Mouse (Mus musculus) lung, postnatal 0 days (tissue): ENCODE measurements around the gene Prdx1. TPM values are rescaled to one million over a fixed set of nuclear protein-coding genes. Genes with fewer than 3 reads are reported as not detected.

ENCODE experiments used
- ATAC-seq: fragments of 200-750 bp; cut with Nextera tagmentation; 2 replicates; pipeline ENCODE4 v1.8.0; 2017; ENCODE audit warnings: moderate library complexity
- DNase-seq: peaks from one replicate; pipeline ENCODE4 v3.0.0-alpha.2; 2016; ENCODE audit warnings: low spot score
- H3K27ac ChIP-seq: fragments of 300-500 bp; sonication (generic); 2 replicates; pipeline ENCODE4 v1.5.1; 2014; ENCODE audit warnings: antibody characterized with exemption, mild to moderate bottlenecking, low read length, mixed read lengths
- H3K27me3 ChIP-seq: fragments of 300-500 bp; sonication (generic); replicated peaks from 2 replicates; pipeline ENCODE4 v1.6.1; 2014; ENCODE audit warnings: low read length, mixed read lengths; ENCODE audit not compliant: insufficient read depth
- H3K36me3 ChIP-seq: fragments of 300-500 bp; sonication (generic); 2 replicates; pipeline ENCODE4 v1.6.1; 2014; ENCODE audit warnings: low read length, mixed read lengths; ENCODE audit not compliant: insufficient read depth
- H3K4me1 ChIP-seq: fragments of 300-500 bp; sonication (generic); 2 replicates; pipeline ENCODE4 v1.6.1; 2014; ENCODE audit warnings: antibody characterized with exemption, low read depth, low read length, mixed read lengths; ENCODE audit not compliant: insufficient read depth
- H3K4me2 ChIP-seq: fragments of 300-500 bp; sonication (generic); replicated peaks from 2 replicates; pipeline ENCODE4 v1.6.1; 2014; ENCODE audit warnings: low read depth, mild to moderate bottlenecking, low read length, moderate library complexity, mixed read lengths
- H3K4me3 ChIP-seq: fragments of 300-500 bp; sonication (generic); 2 replicates; pipeline ENCODE4 v1.5.1; 2014; ENCODE audit warnings: low read depth, low read length
- H3K9ac ChIP-seq: fragments of 300-500 bp; sonication (generic); replicated peaks from 2 replicates; pipeline ENCODE4 v1.6.1; 2014; ENCODE audit warnings: low read depth, mild to moderate bottlenecking
- H3K9me3 ChIP-seq: fragments of 300-500 bp; sonication (generic); 2 replicates; pipeline ENCODE4 v1.6.1; 2016; ENCODE audit warnings: low read length, mixed read lengths
- CTCF ChIP-seq: IDR thresholded peaks from 2 replicates; pipeline ENCODE4 v1.5.1; 2016; ENCODE audit warnings: antibody characterized with exemption, mild to moderate bottlenecking
- EP300 ChIP-seq: IDR thresholded peaks from 2 replicates; pipeline ENCODE4 v1.6.1; 2016; ENCODE audit warnings: antibody characterized with exemption, mild to moderate bottlenecking, control low read depth
- WGBS: fragments of 180-500 bp; shearing (Covaris S2); extraction: QIAGEN DNeasy Blood & Tissue Kit; methylation state at CpG from one replicate; pipeline ENCODE4 v1.1.7; 2014; 5-methylcytosine and 5-hydroxymethylcytosine counted together
- polyA plus RNA-seq: library from polyadenylated mRNA; unstranded; fragments of >200 nt; fragmentation: Nextera tagmentation; extraction: Ambion mirVana; gene quantifications from 2 replicates; pipeline ENCODE4 v1.2.1, GENCODE M21; 2015

The Prdx1 gene
- polyA plus RNA-seq, 1 experiment from 2014 or later, result 1,091 TPM

- Histone ChIP-seq H3K9ac (no peak overlapping the region), H3K4me2 (no peak overlapping the region), H3K4me3 (no peak overlapping the region), H3K4me1 (no peaks in the 10 kb centered on the region), H3K36me3 (peaks cover 19% of the 10 kb centered on the region; the same call in 1 of the 2 replicates), H3K27ac (no peak overlapping the region), H3K9me3 (no peaks in the 10 kb centered on the region), H3K27me3 (no peaks in the 10 kb centered on the region)
- no peak for TF ChIP-seq EP300
- TF ChIP-seq CTCF, result no peak
- DNase-seq (no peak), ATAC-seq (no peak)
- WGBS, result 68% methylated on average over 2 of the region's 2 CpGs
Measured at GRCm38 (mm10) chr4:116698693-116699342, 13.5 kb downstream of the Prdx1 start.

GRCm38 (mm10) chr4:116700964-116701363 is 15.6 kb downstream of the Prdx1 start:
- WGBS, result 82% methylated on average over 1 of the region's 1 CpGs
- no peak for ATAC-seq

GRCm38 (mm10) chr4:116703804-116704203 is 18.5 kb downstream of the Prdx1 start:
- H3K4me3 ChIP-seq, result no peak overlapping the region
- DNase-seq, result peak; percentile 78
- no peak overlapping the region for H3K4me2 ChIP-seq
- no peak overlapping the region for H3K27ac ChIP-seq
- no peak overlapping the region for H3K9ac ChIP-seq
- H3K36me3 ChIP-seq, result peaks cover 12% of the 10 kb centered on the region; the same call in 1 of the 2 replicates
- peaks cover 4% of the 10 kb centered on the region; the same call in 1 of the 2 replicates for H3K4me1 ChIP-seq
- no peak for TF ChIP-seq EP300
- peak; percentile 88 for TF ChIP-seq CTCF
- H3K9me3 ChIP-seq, result no peaks in the 10 kb centered on the region
- WGBS, result 28% methylated on average over 6 of the region's 6 CpGs
- no peak for ATAC-seq
- H3K27me3 ChIP-seq, result no peaks in the 10 kb centered on the region

More at GRCm38 (mm10) chr4:116700964-116701363, 15.6 kb downstream of the Prdx1 start:
- Histone ChIP-seq H3K4me2 (no peak overlapping the region), H3K27ac (no peak overlapping the region), H3K27me3 (no peaks in the 10 kb centered on the region), H3K9me3 (no peaks in the 10 kb centered on the region), H3K9ac (no peak overlapping the region), H3K4me3 (no peak overlapping the region), H3K36me3 (peaks cover 19% of the 10 kb centered on the region; the same call in 1 of the 2 replicates), H3K4me1 (no peaks in the 10 kb centered on the region)
- no peak for DNase-seq
- no peak for TF ChIP-seq EP300
- no peak for TF ChIP-seq CTCF

- Histone ChIP-seq H3K9ac (no peak overlapping the region), H3K27ac (no peak overlapping the region), H3K36me3 (0 out of 2 replicates have a peak, but pooled peaks cover 4% of the 10 kb centered on the region), H3K4me2 (peak overlapping the region; percentile 73), H3K4me1 (peaks cover 10% of the 10 kb centered on the region; the same call in 1 of the 2 replicates), H3K9me3 (no peaks in the 10 kb centered on the region), H3K4me3 (peak overlapping the region; percentile 44), H3K27me3 (no peaks in the 10 kb centered on the region)
- no peak for ATAC-seq
- TF ChIP-seq CTCF, result no peak
- TF ChIP-seq EP300, result no peak
- WGBS, result 14% methylated on average over 9 of the region's 9 CpGs
- no peak for DNase-seq
Measured at GRCm38 (mm10) chr4:116707666-116708065, 22.3 kb downstream of the Prdx1 start.

GRCm38 (mm10) chr4:116708201-116708764 is 22.9 kb downstream of the Prdx1 start, which contains the start of the genes Mmachc and Ccdc163:
Gene Mmachc, minus strand, starts transcription at chr4:116708406.
Gene Ccdc163, plus strand, starts transcription at chr4:116708509.
- no peak within 1 kb of the TSS for H3K27ac ChIP-seq
- WGBS, result under 1% methylated on average over 29 of the region's 29 CpGs
- H3K4me3 ChIP-seq, result peak within 1 kb of the TSS; percentile 44
- H3K36me3 ChIP-seq, result 0 out of 2 replicates have a peak, but pooled peaks cover 2% of the 10 kb centered on the region
- peak; percentile 100 for DNase-seq
- peaks cover 10% of the 10 kb centered on the region; the same call in 1 of the 2 replicates for H3K4me1 ChIP-seq
- peak; percentile 99 for ATAC-seq
- peak; percentile 77 for TF ChIP-seq EP300
- peak; percentile 39 for TF ChIP-seq CTCF
- peak within 1 kb of the TSS; percentile 73 for H3K4me2 ChIP-seq
- peak within 1 kb of the TSS; percentile 23 for H3K9ac ChIP-seq
- H3K9me3 ChIP-seq, result no peaks in the 10 kb centered on the region
- H3K27me3 ChIP-seq, result no peaks in the 10 kb centered on the region

- peak; percentile 12 for DNase-seq
- TF ChIP-seq CTCF (no peak), EP300 (no peak)
- H3K9me3 ChIP-seq, result no peaks in the 10 kb centered on the region
Measured at GRCm38 (mm10) chr4:116708791-116709390, 23.5 kb downstream of the Prdx1 start.

More at GRCm38 (mm10) chr4:116708791-116709390, 23.5 kb downstream of the Prdx1 start:
- Histone ChIP-seq H3K4me3 (peak overlapping the region; percentile 44), H3K9ac (peak overlapping the region; percentile 23), H3K36me3 (no peaks in the 10 kb centered on the region), H3K4me2 (peak overlapping the region; percentile 73), H3K27me3 (no peaks in the 10 kb centered on the region), H3K27ac (no peak overlapping the region), H3K4me1 (peaks cover 10% of the 10 kb centered on the region; the same call in 1 of the 2 replicates)
- WGBS, result 5% methylated on average over 9 of the region's 9 CpGs
- ATAC-seq, result no peak
